Mouse (Mus musculus): Measurements from ENCODE around the gene Rplp1.
A peak's percentile ranks its signal among the peaks of the same experiment; 100 is the strongest.

GRCm38 (mm10) chr9:61899804-61900203 is 14.5 kb downstream of the Rplp1 start:
- TF ChIP-seq CTCF (IDR thresholded peaks at IDR 0.05; ENCODE audit: borderline replicate concordance, control insufficient read depth, extremely low read depth, insufficient read depth, low read length, poor library complexity), result peak; percentile 81
- TF ChIP-seq POLR2A (IDR thresholded peaks at IDR 0.05; ENCODE audit: control insufficient read depth, extremely low read depth, insufficient read depth, low read length, poor library complexity), result no peak
